Mouse (Mus musculus) ovary, postnatal 10 days (tissue): ENCODE measurements at regions not wholly inside any gene's neighbourhood (a gene's known extent, or its start where the extent isn't known, plus 50 kb on each side); places are given as distances from the start of the nearest gene placed in this dataset.
"Not testable (repeated sequence)": the region's sequence is repeated elsewhere in the genome, so short reads cannot be mapped to it uniquely, and the experiment has no call there.

Source experiments
- DNase-seq: peaks from one replicate; pipeline ENCODE4 v3.0.0; 2022; ENCODE audit warnings: low spot score

- no peak for DNase-seq
Measured at GRCm38 (mm10) chr14:90488301-90488700, 2017.1 kb upstream of the Pcdh20 start.

- DNase-seq = no peak
Measured at GRCm38 (mm10) chr14:90447971-90448370, 1976.8 kb upstream of the Pcdh20 start.

DNA sequence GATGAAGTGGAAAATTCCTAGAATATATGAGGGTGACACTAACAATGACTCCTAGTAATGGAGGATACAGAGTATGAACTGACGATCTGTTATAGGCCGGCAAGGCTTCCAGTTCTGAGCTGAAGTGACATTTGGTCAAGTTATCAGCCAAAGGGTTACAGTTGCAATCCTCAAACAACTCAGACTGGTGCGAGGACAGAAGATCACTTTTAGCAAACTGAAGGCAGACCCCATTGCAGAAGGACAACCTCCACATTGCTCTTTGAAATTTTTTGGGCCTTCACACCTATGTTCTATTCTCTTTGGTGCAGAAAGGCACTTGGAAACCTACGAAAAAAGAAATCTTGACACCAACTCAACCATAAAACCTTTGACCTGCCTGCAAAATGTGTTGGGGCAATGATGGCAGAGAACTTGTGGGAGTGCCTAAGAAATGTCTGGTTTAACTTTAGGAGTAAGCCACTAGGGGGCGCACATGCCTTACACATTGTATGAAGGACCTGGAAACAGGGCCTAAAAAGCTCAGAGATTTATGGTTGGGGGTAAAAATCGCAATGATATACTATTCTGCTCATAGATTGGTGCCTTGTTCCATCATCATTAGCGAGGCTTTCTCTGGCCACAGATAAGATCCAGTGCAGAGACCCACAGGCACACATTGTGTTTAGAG is 1961.8 kb upstream of the Pcdh20 start:
- DNase-seq = peak; percentile 35

- DNase-seq = no peak
Measured at GRCm38 (mm10) chr14:90412707-90413106, 1941.5 kb upstream of the Pcdh20 start.

DNA sequence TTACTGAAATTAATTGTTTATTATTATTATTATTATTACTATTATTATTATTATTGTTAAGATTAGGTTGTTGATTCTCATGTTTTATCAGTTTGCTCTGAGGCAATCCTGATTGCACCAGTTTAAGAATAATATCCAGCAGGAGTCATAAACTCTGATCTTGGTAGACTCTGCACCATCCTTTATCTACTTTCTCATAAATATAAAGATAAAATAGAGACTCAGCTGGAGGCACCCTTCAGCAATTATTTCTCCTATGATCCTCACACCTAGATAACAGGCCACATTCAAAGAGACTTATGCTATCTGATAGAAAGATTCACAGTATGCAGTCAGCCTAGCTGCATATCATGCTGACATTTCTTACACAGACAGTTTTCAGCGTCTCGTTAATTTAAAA is 1935.2 kb upstream of the Pcdh20 start:
- DNase-seq = no peak

- no peak for DNase-seq
Measured at GRCm38 (mm10) chr14:90405476-90405875, 1934.3 kb upstream of the Pcdh20 start.

DNA sequence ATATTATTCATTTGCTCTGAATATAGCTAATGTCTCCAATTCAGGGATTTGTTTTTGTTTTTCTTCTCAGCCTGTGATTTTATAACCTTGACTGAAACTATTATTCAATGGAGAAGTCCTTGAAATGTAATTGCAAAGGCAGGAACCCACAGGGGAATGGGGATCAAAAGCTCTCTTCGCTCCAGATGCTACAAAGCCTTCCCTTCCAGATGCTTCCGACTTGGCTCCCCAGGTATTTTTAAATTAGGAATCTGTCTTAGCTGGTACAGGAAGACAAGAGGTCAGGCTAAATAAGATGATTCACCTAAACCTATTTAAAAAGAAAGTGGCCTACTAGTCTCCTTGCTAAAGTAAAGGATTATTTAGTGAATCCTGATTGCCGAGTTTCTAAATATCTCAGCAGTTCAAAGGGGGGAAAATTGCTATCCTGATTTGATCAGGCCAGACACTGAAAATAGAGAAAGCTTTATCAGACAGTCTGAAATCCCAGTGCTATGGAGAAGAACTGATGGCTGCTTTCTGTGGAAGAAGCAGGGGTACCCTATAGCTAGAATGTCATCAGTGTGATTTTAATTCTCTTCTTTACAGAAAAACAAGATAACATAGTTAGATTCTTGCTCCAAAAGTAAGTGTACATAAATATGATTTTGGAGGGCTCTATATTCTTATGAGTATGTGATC is 1896.2 kb upstream of the Pcdh20 start:
- no peak for DNase-seq

- DNase-seq = no peak
Measured at GRCm38 (mm10) chr14:90334541-90334940, 1863.3 kb upstream of the Pcdh20 start.

- not testable (repeated sequence) for DNase-seq
Measured at GRCm38 (mm10) chr14:90295456-90295855, 1824.3 kb upstream of the Pcdh20 start.

GRCm38 (mm10) chr14:90246042-90246441 is 1774.8 kb upstream of the Pcdh20 start:
- DNase-seq = no peak

- no peak for DNase-seq
Measured at GRCm38 (mm10) chr14:90232661-90233060, 1761.5 kb upstream of the Pcdh20 start.

DNA sequence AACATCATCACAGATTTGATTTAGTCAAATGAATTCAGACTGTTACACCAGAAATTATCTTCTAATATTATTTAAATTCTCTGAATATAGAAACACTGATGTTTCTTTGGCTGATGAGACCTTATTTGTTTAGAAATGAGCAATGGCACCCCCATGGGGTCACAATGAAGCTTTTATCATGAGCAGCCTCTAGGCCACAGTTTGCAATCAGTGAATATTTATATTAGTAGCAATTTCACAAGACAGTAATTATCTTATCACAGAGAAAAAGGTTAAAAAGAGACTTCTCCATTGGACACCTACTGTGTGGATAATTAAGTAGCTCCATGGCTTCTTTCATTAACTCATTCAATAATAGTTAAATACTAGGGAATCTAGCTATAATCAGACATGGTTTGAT is 1729.1 kb upstream of the Pcdh20 start:
- no peak for DNase-seq

DNA sequence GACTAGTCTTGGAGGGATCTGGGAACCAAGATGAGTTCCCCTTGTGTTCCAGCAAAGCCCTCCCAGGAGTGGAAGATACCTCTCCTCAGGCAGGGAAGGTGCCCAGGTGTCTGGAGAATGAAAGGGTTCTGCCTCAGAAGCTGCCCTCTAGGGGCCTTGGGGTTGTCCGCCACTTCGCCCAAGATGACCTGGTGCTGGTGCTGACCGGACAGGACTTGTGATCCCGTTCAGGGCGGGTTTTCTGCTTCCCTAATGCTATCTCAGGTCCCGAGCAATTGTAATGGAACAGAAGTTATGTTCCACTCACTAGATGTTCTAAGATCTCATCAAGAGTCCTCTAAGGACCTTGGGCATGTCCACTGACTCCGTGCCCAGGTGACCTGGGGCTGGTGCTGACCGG is 1726.6 kb upstream of the Pcdh20 start:
- no peak for DNase-seq

DNA sequence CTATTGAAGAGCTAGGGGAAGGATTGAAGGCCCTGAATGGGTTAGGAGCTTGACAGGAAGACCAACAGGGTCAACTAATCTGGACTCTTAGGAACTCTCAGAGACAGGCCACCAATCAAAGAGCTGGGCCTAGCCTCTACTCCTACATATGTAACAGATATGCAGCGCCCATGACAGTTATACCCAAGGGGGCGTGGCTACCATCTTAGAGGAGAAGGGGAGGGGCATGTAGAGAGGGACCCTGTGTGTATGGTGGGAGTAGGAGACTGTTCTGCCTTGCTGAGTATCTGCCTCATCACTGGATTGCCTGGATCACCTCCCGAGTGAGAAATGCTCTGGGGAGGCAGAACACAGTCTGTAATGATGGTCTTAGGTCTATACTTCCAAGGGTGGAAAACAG is 1701.5 kb upstream of the Pcdh20 start:
- no peak for DNase-seq
